ENCODE assay signal across 9 mouse cellular contexts in genomic region chr11:69087082-69087481, GRCm38 (mm10). TPM values are rescaled to one million over a fixed set of nuclear protein-coding genes. Genes with fewer than 3 reads are reported as not detected.
DNase-seq lines count a peak whose midpoint lies in the region; ATAC-seq and TF ChIP-seq lines count a peak whose summit lies in the region.
"Had no signal": no experiment of that assay in that cellular context is flagged by ENCODE, and none has a peak within 500 bp of the region (broad histone marks: within the 10 kb centered on the region; RNA-seq: fewer than 3 reads in every experiment).

No protein-coding gene starts in this region.

- ATAC-seq in lung, embryonic 16.5 days (ENCODE audit: low read depth), result no peak
- ATAC-seq in forebrain, embryonic 13.5 days, result no peak

- H3K4me1 ChIP-seq in lung, embryonic 16.5 days (replicated peaks; ENCODE audit: control insufficient read depth, insufficient read depth, low read length), result peaks cover 18% of the 10 kb centered on the region
- peaks cover 11% of the 10 kb centered on the region for H3K4me1 ChIP-seq in lung, adult 2 months (ENCODE audit: control insufficient read depth, insufficient read depth, low read length)
- peaks cover 27% of the 10 kb centered on the region for H3K4me1 ChIP-seq in forebrain, embryonic 13.5 days
- H3K4me1 ChIP-seq in olfactory bulb, adult 2 months (ENCODE audit: control insufficient read depth, insufficient read depth, low read length), result peaks cover 38% of the 10 kb centered on the region

- H3K9me3 ChIP-seq in lung, embryonic 16.5 days (ENCODE audit: control insufficient read depth, low read length), result no peaks in the 10 kb centered on the region
- no peaks in the 10 kb centered on the region for H3K9me3 ChIP-seq in forebrain, embryonic 13.5 days (replicated peaks)

- peak overlapping the region; percentile 29 for H3K9ac ChIP-seq in lung, embryonic 16.5 days (ENCODE audit: low read length)
- peak overlapping the region; percentile 16; the same call in 1 of the 2 replicates for H3K9ac ChIP-seq in forebrain, embryonic 13.5 days

- no peaks in the 10 kb centered on the region for H3K27me3 ChIP-seq in lung, embryonic 16.5 days (ENCODE audit: control insufficient read depth, insufficient read depth, low read depth, low read length)
- no peaks in the 10 kb centered on the region for H3K27me3 ChIP-seq in forebrain, embryonic 13.5 days

- TF ChIP-seq POLR2A in lung, adult 2 months (IDR thresholded peaks at IDR 0.05; ENCODE audit: borderline replicate concordance, extremely low read depth, low read depth, low read length), result no peak
- no peak for TF ChIP-seq POLR2A in olfactory bulb, adult 2 months (IDR thresholded peaks at IDR 0.05; ENCODE audit: insufficient read depth, low read depth, low read length)

- DNase-seq in gastrocnemius, postnatal 10 days, result peak; percentile 28
- DNase-seq in gastrocnemius, adult 8-10 months (ENCODE audit: low spot score in 2 of 2), result no peak
- no peak for DNase-seq in lung, adult 2 months
- no peak for DNase-seq in thymus, postnatal 0 days (ENCODE audit: low spot score)
- no peak for DNase-seq in embryo, embryonic 10.5 days (ENCODE audit: low spot score)
- DNase-seq: lung, adult 18-20 months had no signal

- WGBS in lung, embryonic 16.5 days, result 36% methylated on average over 4 of the region's 4 CpGs
- 55% methylated on average over 4 of the region's 4 CpGs for WGBS in lung, adult 2 months
- 37% methylated on average over 4 of the region's 4 CpGs for WGBS in forebrain, embryonic 13.5 days
- WGBS in olfactory bulb, adult 2 months, result 32% methylated on average over 4 of the region's 4 CpGs

- no peak overlapping the region for H3K4me2 ChIP-seq in lung, embryonic 16.5 days (ENCODE audit: low read depth, low read length)
- no peak overlapping the region for H3K4me2 ChIP-seq in forebrain, embryonic 13.5 days

- peaks cover 6% of the 10 kb centered on the region; the same call in 1 of the 2 replicates for H3K36me3 ChIP-seq in lung, embryonic 16.5 days (ENCODE audit: control insufficient read depth, insufficient read depth, low read length)
- peaks cover 20% of the 10 kb centered on the region for H3K36me3 ChIP-seq in forebrain, embryonic 13.5 days (ENCODE audit: poor library complexity, severe bottlenecking)

- H3K27ac ChIP-seq in lung, embryonic 16.5 days (ENCODE audit: low read length), result no peak overlapping the region
- no peak overlapping the region for H3K27ac ChIP-seq in forebrain, embryonic 13.5 days
- H3K27ac ChIP-seq in olfactory bulb, adult 2 months (ENCODE audit: insufficient read depth, low read depth, low read length), result peak overlapping the region; percentile 93

- no peak overlapping the region for H3K4me3 ChIP-seq in lung, embryonic 16.5 days (ENCODE audit: low read length)
- H3K4me3 ChIP-seq in lung, adult 2 months (replicated peaks; ENCODE audit: extremely low read depth, low read depth, low read length), result no peak overlapping the region
- no peak overlapping the region for H3K4me3 ChIP-seq in forebrain, embryonic 13.5 days
- no peak overlapping the region for H3K4me3 ChIP-seq in olfactory bulb, adult 2 months (ENCODE audit: insufficient read depth, low read depth, low read length)

- TF ChIP-seq CTCF in lung, adult 2 months (IDR thresholded peaks at IDR 0.05; ENCODE audit: insufficient read depth, low read length), result no peak
- no peak for TF ChIP-seq CTCF in olfactory bulb, adult 2 months (IDR thresholded peaks at IDR 0.05; ENCODE audit: insufficient read depth, low read depth, low read length)

RNA-seq across cellular contexts. Expression of gene Vamp2, which starts 1.2 kb away (rescaled TPM):
- total RNA-seq in gastrocnemius, postnatal 10 days (2021), result 10 to 100 TPM; 52.4 to 55.8 TPM
- 10 to 100 TPM; 31.4 to 39.6 (median 35.6) TPM for total RNA-seq in gastrocnemius, adult 8-10 months (2022)
- 80.6 and 85.2 TPM in 2 replicates for polyA plus RNA-seq in lung, embryonic 16.5 days (2015; fragmentation: Nextera tagmentation; extraction: Ambion mirVana)
- 120 and 129 TPM in 2 replicates for polyA plus RNA-seq in lung, adult 2 months (2012; rRNA removed)
- polyA plus RNA-seq in forebrain, embryonic 13.5 days (2015; fragmentation: Nextera tagmentation; extraction: Ambion mirVana), result 110 and 124 TPM in 2 replicates
- 348 and 768 TPM in 2 replicates for polyA plus RNA-seq in olfactory bulb, adult 2 months (2012; ENCODE audit: insufficient read depth, insufficient read length, low replicate concordance, missing spikeins)
- polyA plus RNA-seq in thymus, postnatal 0 days (2015; fragmentation: Nextera tagmentation; extraction: Ambion mirVana), result 35.9 and 38.5 TPM in 2 replicates

RNA-seq across cellular contexts. Expression of gene Per1, which starts 7.9 kb away (rescaled TPM):
- 10 to 100 TPM; 17.5 to 78.6 TPM for total RNA-seq in gastrocnemius, postnatal 10 days (2021)
- total RNA-seq in gastrocnemius, adult 8-10 months (2022), result 10 to 100 TPM; 58.8 to 81.4 (median 70.4) TPM
- polyA plus RNA-seq in lung, embryonic 16.5 days (2015; fragmentation: Nextera tagmentation; extraction: Ambion mirVana), result 31.1 and 32.4 TPM in 2 replicates
- 36.8 and 78.5 TPM in 2 replicates for polyA plus RNA-seq in lung, adult 2 months (2012; rRNA removed)
- 6.0 and 6.4 TPM in 2 replicates for polyA plus RNA-seq in forebrain, embryonic 13.5 days (2015; fragmentation: Nextera tagmentation; extraction: Ambion mirVana)
- not detected in 2 replicates for polyA plus RNA-seq in olfactory bulb, adult 2 months (2012; ENCODE audit: insufficient read depth, insufficient read length, low replicate concordance, missing spikeins)
- polyA plus RNA-seq in thymus, postnatal 0 days (2015; fragmentation: Nextera tagmentation; extraction: Ambion mirVana), result 3.5 and 4.7 TPM in 2 replicates

RNA-seq across cellular contexts. Expression of gene Tmem107, which starts 16.5 kb away (rescaled TPM):
- total RNA-seq in gastrocnemius, postnatal 10 days (2021), result 1 to 10 TPM; 4.3 to 5.2 TPM
- 1 to 10 TPM; 2.9 to 7.0 (median 5.2) TPM for total RNA-seq in gastrocnemius, adult 8-10 months (2022)
- 101 and 104 TPM in 2 replicates for polyA plus RNA-seq in lung, embryonic 16.5 days (2015; fragmentation: Nextera tagmentation; extraction: Ambion mirVana)
- polyA plus RNA-seq in lung, adult 2 months (2012; rRNA removed), result 69.8 and 75.7 TPM in 2 replicates
- 55.1 and 57.2 TPM in 2 replicates for polyA plus RNA-seq in forebrain, embryonic 13.5 days (2015; fragmentation: Nextera tagmentation; extraction: Ambion mirVana)
- not detected in 2 replicates for polyA plus RNA-seq in olfactory bulb, adult 2 months (2012; ENCODE audit: insufficient read depth, insufficient read length, low replicate concordance, missing spikeins)
- polyA plus RNA-seq in thymus, postnatal 0 days (2015; fragmentation: Nextera tagmentation; extraction: Ambion mirVana), result 29.8 and 33.2 TPM in 2 replicates

RNA-seq across cellular contexts. Expression of gene Borcs6, which starts 27.6 kb away (rescaled TPM):
- 10 to 100 TPM; 12.6 to 13.9 TPM for total RNA-seq in gastrocnemius, postnatal 10 days (2021)
- total RNA-seq in gastrocnemius, adult 8-10 months (2022), result 10 to 100 TPM; 22.4 to 26.2 (median 23.7) TPM
- 7.2 and 8.6 TPM in 2 replicates for polyA plus RNA-seq in lung, embryonic 16.5 days (2015; fragmentation: Nextera tagmentation; extraction: Ambion mirVana)
- 21.0 and 22.8 TPM in 2 replicates for polyA plus RNA-seq in lung, adult 2 months (2012; rRNA removed)
- 6.6 and 7.9 TPM in 2 replicates for polyA plus RNA-seq in forebrain, embryonic 13.5 days (2015; fragmentation: Nextera tagmentation; extraction: Ambion mirVana)
- polyA plus RNA-seq in olfactory bulb, adult 2 months (2012; ENCODE audit: insufficient read depth, insufficient read length, low replicate concordance, missing spikeins), result not detected in 2 replicates
- 9.8 and 12.4 TPM in 2 replicates for polyA plus RNA-seq in thymus, postnatal 0 days (2015; fragmentation: Nextera tagmentation; extraction: Ambion mirVana)

RNA-seq across cellular contexts. Expression of gene Hes7, which starts 33.1 kb away (rescaled TPM):
- total RNA-seq in gastrocnemius, postnatal 10 days (2021), result not detected
- total RNA-seq in gastrocnemius, adult 8-10 months (2022), result not detected
- polyA plus RNA-seq in lung, embryonic 16.5 days (2015; fragmentation: Nextera tagmentation; extraction: Ambion mirVana), result 0.38 and 0.43 TPM in 2 replicates
- 0.25 and 0.95 TPM in 2 replicates for polyA plus RNA-seq in lung, adult 2 months (2012; rRNA removed)
- polyA plus RNA-seq in forebrain, embryonic 13.5 days (2015; fragmentation: Nextera tagmentation; extraction: Ambion mirVana), result 0.12 and 0.21 TPM in 2 replicates
- polyA plus RNA-seq in olfactory bulb, adult 2 months (2012; ENCODE audit: insufficient read depth, insufficient read length, low replicate concordance, missing spikeins), result not detected in 2 replicates
- polyA plus RNA-seq in thymus, postnatal 0 days (2015; fragmentation: Nextera tagmentation; extraction: Ambion mirVana), result 0.39 and 0.71 TPM in 2 replicates

Comparison
In these comparisons a context has a peak if more than half of its experiments do, and no peak if none do; other contexts are left out.
1. RNA of gene Tmem107, which starts 16.5 kb away (polyA plus RNA-seq): 101 to 104 TPM in lung, embryonic 16.5 days, 69.8 to 75.7 TPM in lung, adult 2 months, 55.1 to 57.2 TPM in forebrain, embryonic 13.5 days and 29.8 to 33.2 TPM in thymus, postnatal 0 days; not detected in olfactory bulb, adult 2 months; every median in the first group is over 10 times any median in the second.